Mouse (Mus musculus) megakaryocyte, embryonic 14.5 days (primary cell): ENCODE results near the gene Cnfn. TPM values are rescaled to one million over a fixed set of nuclear protein-coding genes. Genes with fewer than 3 reads are reported as not detected.

Experiments
- H3K27me3 ChIP-seq: replicated peaks from 2 replicates; pipeline ENCODE3; 2012; ENCODE audit warnings: inconsistent platforms
- H3K36me3 ChIP-seq: replicated peaks from 2 replicates; pipeline ENCODE3; 2012; ENCODE audit warnings: low read length, inconsistent platforms, mixed read lengths
- H3K4me1 ChIP-seq: 2 replicates; pipeline ENCODE4 v1.6.1; 2012; ENCODE audit warnings: inconsistent platforms
- H3K4me3 ChIP-seq: replicated peaks from 2 replicates; pipeline ENCODE3; 2012; ENCODE audit warnings: moderate library complexity, mild to moderate bottlenecking, inconsistent platforms
- H3K9me3 ChIP-seq: 2 replicates; pipeline ENCODE4 v1.6.1; 2012; ENCODE audit warnings: inconsistent platforms
- FLI1 ChIP-seq: IDR thresholded peaks from 2 replicates; pipeline ENCODE4 v1.6.1; 2012; ENCODE audit warnings: low read length, inconsistent platforms, mixed read lengths
- GATA1 ChIP-seq: IDR thresholded peaks from 3 replicates; pipeline ENCODE4 v1.6.1; 2012; ENCODE audit warnings: mixed read lengths, low read length, inconsistent platforms, borderline replicate concordance
- polyA plus RNA-seq: library from polyadenylated mRNA; stranded (reverse); fragments of >175 nt; gene quantifications from 2 replicates; pipeline ENCODE4 v1.2.3, GENCODE M21; 2012; ENCODE audit warnings: low replicate concordance; ENCODE audit not compliant: insufficient read depth

Cnfn gene
- polyA plus RNA-seq, 1 experiment: not detected

- TF ChIP-seq FLI1 (no peak), GATA1 (no peak)
- Histone ChIP-seq H3K4me1 (peaks cover 75% of the 10 kb centered on the region), H3K9me3 (no peaks in the 10 kb centered on the region), H3K36me3 (peaks cover 49% of the 10 kb centered on the region), H3K27me3 (no peaks in the 10 kb centered on the region), H3K4me3 (peak overlapping the region; percentile 20)
Measured at GRCm38 (mm10) chr7:25390054-25390770, 20.7 kb upstream of the Cnfn start.

- peaks cover 78% of the 10 kb centered on the region for H3K4me1 ChIP-seq
- no peaks in the 10 kb centered on the region for H3K9me3 ChIP-seq
- H3K27me3 ChIP-seq: peaks cover 6% of the 10 kb centered on the region
- H3K4me3 ChIP-seq: no peak overlapping the region
- peaks cover 62% of the 10 kb centered on the region for H3K36me3 ChIP-seq
- TF ChIP-seq FLI1 (no peak), GATA1 (no peak)
Measured at GRCm38 (mm10) chr7:25388916-25389315, 19.4 kb upstream of the Cnfn start.

- peaks cover 72% of the 10 kb centered on the region for H3K36me3 ChIP-seq
- no peak for TF ChIP-seq GATA1
- TF ChIP-seq FLI1: no peak
- peaks cover 11% of the 10 kb centered on the region for H3K27me3 ChIP-seq
- H3K9me3 ChIP-seq: no peaks in the 10 kb centered on the region
- peaks cover 77% of the 10 kb centered on the region for H3K4me1 ChIP-seq
- no peak overlapping the region for H3K4me3 ChIP-seq
Measured at GRCm38 (mm10) chr7:25387811-25388440, 18.4 kb upstream of the Cnfn start.

- TF ChIP-seq GATA1 (no peak), FLI1 (no peak)
- Histone ChIP-seq H3K4me3 (peak overlapping the region; percentile 63), H3K4me1 (peaks cover 64% of the 10 kb centered on the region), H3K36me3 (peaks cover 83% of the 10 kb centered on the region), H3K9me3 (no peaks in the 10 kb centered on the region), H3K27me3 (peaks cover 11% of the 10 kb centered on the region)
Measured at GRCm38 (mm10) chr7:25385850-25386555, 16.5 kb upstream of the Cnfn start.

- Histone ChIP-seq H3K36me3 (peaks cover 86% of the 10 kb centered on the region), H3K27me3 (peaks cover 11% of the 10 kb centered on the region), H3K9me3 (no peaks in the 10 kb centered on the region), H3K4me3 (peak overlapping the region; percentile 5), H3K4me1 (peaks cover 64% of the 10 kb centered on the region)
- TF ChIP-seq FLI1 (no peak), GATA1 (no peak)
Measured at GRCm38 (mm10) chr7:25385259-25385658, 15.7 kb upstream of the Cnfn start.

GRCm38 (mm10) chr7:25384818-25385217 is 15.3 kb upstream of the Cnfn start:
- H3K36me3 ChIP-seq: peaks cover 85% of the 10 kb centered on the region
- no peaks in the 10 kb centered on the region for H3K9me3 ChIP-seq
- peaks cover 11% of the 10 kb centered on the region for H3K27me3 ChIP-seq
- peak overlapping the region; percentile 35 for H3K4me3 ChIP-seq
- TF ChIP-seq GATA1 (no peak), FLI1 (no peak)
- peaks cover 64% of the 10 kb centered on the region for H3K4me1 ChIP-seq

GRCm38 (mm10) chr7:25384318-25384717 is 14.8 kb upstream of the Cnfn start:
- Histone ChIP-seq H3K27me3 (peaks cover 11% of the 10 kb centered on the region), H3K4me1 (peaks cover 65% of the 10 kb centered on the region), H3K36me3 (peaks cover 85% of the 10 kb centered on the region), H3K9me3 (no peaks in the 10 kb centered on the region), H3K4me3 (no peak overlapping the region)
- no peak for TF ChIP-seq FLI1
- TF ChIP-seq GATA1: no peak

- H3K4me3 ChIP-seq: no peak overlapping the region
- H3K9me3 ChIP-seq: no peaks in the 10 kb centered on the region
- peaks cover 11% of the 10 kb centered on the region for H3K27me3 ChIP-seq
- H3K4me1 ChIP-seq: peaks cover 64% of the 10 kb centered on the region
- TF ChIP-seq FLI1: no peak
- no peak for TF ChIP-seq GATA1
- H3K36me3 ChIP-seq: peaks cover 81% of the 10 kb centered on the region
Measured at GRCm38 (mm10) chr7:25383891-25384290, 14.4 kb upstream of the Cnfn start.

GRCm38 (mm10) chr7:25383385-25383784 is 13.9 kb upstream of the Cnfn start:
- Histone ChIP-seq H3K36me3 (peaks cover 76% of the 10 kb centered on the region), H3K9me3 (no peaks in the 10 kb centered on the region), H3K27me3 (peaks cover 11% of the 10 kb centered on the region), H3K4me1 (peaks cover 64% of the 10 kb centered on the region), H3K4me3 (no peak overlapping the region)
- TF ChIP-seq GATA1 (no peak), FLI1 (no peak)

- Histone ChIP-seq H3K9me3 (no peaks in the 10 kb centered on the region), H3K27me3 (peaks cover 11% of the 10 kb centered on the region), H3K36me3 (peaks cover 68% of the 10 kb centered on the region), H3K4me3 (no peak overlapping the region), H3K4me1 (peaks cover 58% of the 10 kb centered on the region)
- TF ChIP-seq FLI1 (no peak), GATA1 (no peak)
Measured at GRCm38 (mm10) chr7:25382541-25382940, 13.0 kb upstream of the Cnfn start.
